Mouse (Mus musculus) olfactory bulb, adult 2 months (tissue): Measurements from ENCODE around the gene Btbd3. TPM values are rescaled to one million over a fixed set of nuclear protein-coding genes. Genes with fewer than 3 reads are reported as not detected.

Experiments used
- H3K27ac ChIP-seq: fragments of 200-500 bp; 2 replicates; pipeline ENCODE4 v1.5.1; 2012; ENCODE audit warnings: low read depth, low read length; ENCODE audit not compliant: insufficient read depth
- H3K4me1 ChIP-seq: fragments of 200-500 bp; 2 replicates; pipeline ENCODE4 v1.6.1; 2012; ENCODE audit warnings: low read length; ENCODE audit not compliant: control insufficient read depth, insufficient read depth
- H3K4me3 ChIP-seq: fragments of 200-500 bp; 2 replicates; pipeline ENCODE4 v1.5.1; 2012; ENCODE audit warnings: mild to moderate bottlenecking, low read depth, low read length, moderate library complexity; ENCODE audit not compliant: insufficient read depth
- CTCF ChIP-seq: fragments of 200-500 bp; IDR thresholded peaks from 2 replicates; pipeline ENCODE4 v1.5.1; 2012; ENCODE audit warnings: low read depth, mild to moderate bottlenecking, low read length, moderate library complexity; ENCODE audit not compliant: insufficient read depth
- POLR2A ChIP-seq: fragments of 200-500 bp; IDR thresholded peaks from 2 replicates; pipeline ENCODE4 v1.6.1; 2012; ENCODE audit warnings: mild to moderate bottlenecking, low read depth, low read length, moderate library complexity; ENCODE audit not compliant: insufficient read depth
- WGBS: fragments of 180-500 bp; shearing (Covaris S2); methylation state at CpG from one replicate; pipeline ENCODE4 v1.1.7; 2018; 5-methylcytosine and 5-hydroxymethylcytosine counted together
- polyA plus RNA-seq: library from polyadenylated mRNA; stranded (reverse); fragments of >200 nt; gene quantifications from 2 replicates; pipeline ENCODE4 v1.2.4, GENCODE M21; 2012; ENCODE audit warnings: low replicate concordance; ENCODE audit not compliant: missing spikeins, insufficient read depth, insufficient read length

Gene Btbd3
- polyA plus RNA-seq, 1 experiment: not detected

DNA sequence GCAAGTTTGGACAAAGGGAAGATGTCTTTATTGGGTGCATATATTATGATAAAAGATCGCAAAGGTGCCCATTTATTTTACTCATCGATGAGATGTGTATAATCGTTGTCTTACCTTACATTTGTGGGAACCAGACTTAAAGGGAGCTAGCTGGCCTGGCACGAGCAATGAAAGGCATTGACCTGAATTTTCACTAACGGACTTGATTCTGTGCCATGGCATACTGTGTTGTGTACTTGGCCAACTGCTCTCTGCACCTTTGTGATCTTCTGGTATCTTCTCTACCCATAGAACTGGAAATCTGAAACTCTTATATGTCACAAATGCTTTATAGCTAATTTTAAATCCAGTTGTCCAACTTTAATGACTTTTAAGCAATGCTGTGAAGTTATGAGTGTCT, 220.9 kb downstream of the Btbd3 start:
- H3K4me1 ChIP-seq: no peaks in the 10 kb centered on the region
- WGBS: 94% methylated on average over 5 of the region's 5 CpGs
- H3K27ac ChIP-seq: no peak overlapping the region
- TF ChIP-seq CTCF (no peak), POLR2A (no peak)
- H3K4me3 ChIP-seq: no peak overlapping the region

DNA sequence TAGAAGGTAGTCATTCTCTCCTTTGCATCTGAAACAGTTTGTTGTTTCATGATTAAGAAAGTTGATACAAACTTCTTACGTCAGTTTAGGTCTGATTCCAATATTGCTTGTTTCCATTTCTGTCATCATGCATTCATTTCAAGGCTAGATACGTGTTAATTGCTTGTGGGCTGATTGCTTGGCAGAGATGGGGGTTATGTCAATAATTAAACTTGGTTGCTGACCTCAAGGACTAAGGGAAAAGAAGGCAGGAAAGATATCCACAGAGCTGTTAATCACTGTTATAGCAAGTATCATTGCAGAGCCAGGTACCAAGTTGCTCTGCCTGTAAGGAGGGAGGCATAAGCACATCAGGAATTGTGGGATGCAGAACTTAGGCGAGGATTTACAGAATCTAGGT, 226.2 kb downstream of the Btbd3 start:
- no peak overlapping the region for H3K27ac ChIP-seq
- no peak overlapping the region for H3K4me3 ChIP-seq
- no peaks in the 10 kb centered on the region for H3K4me1 ChIP-seq
- 92% methylated on average over 3 of the region's 3 CpGs for WGBS
- no peak for TF ChIP-seq POLR2A
- no peak for TF ChIP-seq CTCF

- TF ChIP-seq POLR2A: no peak
- TF ChIP-seq CTCF: no peak
- Histone ChIP-seq H3K27ac (no peak overlapping the region), H3K4me1 (no peaks in the 10 kb centered on the region), H3K4me3 (no peak overlapping the region)
- 95% methylated on average over 4 of the region's 4 CpGs for WGBS
Measured at GRCm38 (mm10) chr2:138484871-138485270, 228.5 kb downstream of the Btbd3 start.

DNA sequence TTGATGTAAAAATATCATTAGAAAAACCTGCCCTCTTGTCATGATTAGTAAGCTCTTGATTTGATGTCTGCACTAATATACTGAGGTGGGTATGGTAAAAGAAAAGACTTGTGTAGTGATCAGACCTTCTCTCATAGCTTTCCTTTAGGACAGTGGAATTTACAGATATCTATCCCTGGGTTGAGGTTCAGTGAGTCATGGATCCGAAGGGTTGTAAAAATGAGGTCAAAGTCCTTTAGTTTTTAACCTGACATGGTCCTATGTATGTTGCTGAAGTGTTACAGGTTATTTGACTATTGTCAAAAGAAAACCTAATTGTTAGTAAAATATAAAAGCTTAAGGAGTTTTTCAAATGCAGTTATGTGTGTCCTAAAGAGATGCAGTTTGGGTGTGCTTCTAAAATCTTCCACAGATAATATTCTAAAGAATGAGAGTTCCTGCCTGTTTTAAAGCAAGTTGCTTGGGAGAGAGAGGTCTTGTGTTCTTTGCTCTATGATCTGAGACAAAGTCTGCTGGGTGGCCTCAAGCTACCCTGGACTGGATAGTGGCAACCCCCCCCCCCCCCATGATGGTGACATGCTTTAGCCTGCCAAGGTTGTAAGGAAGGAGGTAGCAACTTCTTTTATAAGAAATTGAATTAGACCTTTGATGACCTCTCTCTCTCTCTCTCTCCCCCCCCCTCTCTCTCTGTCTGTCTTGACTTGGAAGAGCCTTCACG, 234.5 kb downstream of the Btbd3 start:
- TF ChIP-seq CTCF (no peak), POLR2A (no peak)
- H3K27ac ChIP-seq: no peak overlapping the region
- no peak overlapping the region for H3K4me3 ChIP-seq
- H3K4me1 ChIP-seq: no peaks in the 10 kb centered on the region
- 94% methylated on average over 2 of the region's 2 CpGs for WGBS

DNA sequence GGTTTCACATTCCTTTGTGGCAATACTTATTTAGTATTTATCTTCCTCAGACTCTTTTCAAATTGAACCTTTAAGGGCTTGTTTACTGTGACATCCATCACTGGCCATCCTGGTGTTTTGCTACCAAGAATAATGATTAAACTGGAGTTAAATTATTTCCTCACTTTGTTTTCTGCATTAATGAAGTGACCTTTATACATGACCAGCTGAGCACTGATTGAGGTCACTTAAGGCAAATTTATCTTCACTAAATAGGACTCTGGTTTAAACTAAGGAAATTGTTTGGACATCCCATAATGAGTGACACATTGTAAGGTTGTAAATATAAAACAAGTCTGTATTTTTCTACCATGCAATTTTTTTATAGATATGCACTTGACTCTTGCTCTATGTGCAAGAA, 235.8 kb downstream of the Btbd3 start:
- TF ChIP-seq POLR2A (no peak), CTCF (no peak)
- Histone ChIP-seq H3K4me3 (no peak overlapping the region), H3K4me1 (no peaks in the 10 kb centered on the region), H3K27ac (no peak overlapping the region)

- 89% methylated on average over 12 of the region's 12 CpGs for WGBS
- Histone ChIP-seq H3K4me1 (no peaks in the 10 kb centered on the region), H3K27ac (no peak overlapping the region), H3K4me3 (no peak overlapping the region)
- no peak for TF ChIP-seq POLR2A
- TF ChIP-seq CTCF: no peak
Measured at GRCm38 (mm10) chr2:138503866-138504380, 247.6 kb downstream of the Btbd3 start.

DNA sequence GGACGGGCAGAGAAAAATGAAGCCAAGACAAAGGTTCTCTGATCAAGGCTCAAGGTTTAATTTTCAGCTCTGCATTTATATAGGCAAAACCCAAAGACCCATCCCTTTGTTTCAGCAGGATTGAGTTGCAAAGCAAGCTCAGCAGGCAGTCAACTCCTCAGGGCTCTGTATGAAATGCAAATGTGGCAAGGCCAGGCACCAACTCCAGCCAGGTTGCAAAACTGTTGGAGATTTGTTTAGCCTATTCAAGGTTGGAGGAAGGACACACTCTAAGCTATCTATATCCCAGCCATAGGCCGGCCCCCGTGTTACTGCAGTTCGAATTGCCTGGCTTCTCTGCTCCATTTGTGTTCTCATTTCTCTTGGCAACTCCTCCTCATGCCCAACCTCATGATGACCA, 259.2 kb downstream of the Btbd3 start:
- Histone ChIP-seq H3K27ac (no peak overlapping the region), H3K4me1 (no peaks in the 10 kb centered on the region), H3K4me3 (no peak overlapping the region)
- WGBS: 68% methylated on average over 4 of the region's 4 CpGs
- TF ChIP-seq CTCF (no peak), POLR2A (no peak)

- TF ChIP-seq CTCF (no peak), POLR2A (no peak)
- H3K4me3 ChIP-seq: no peak overlapping the region
- H3K27ac ChIP-seq: no peak overlapping the region
- H3K4me1 ChIP-seq: no peaks in the 10 kb centered on the region
- 96% methylated on average over 1 of the region's 1 CpGs for WGBS
Measured at GRCm38 (mm10) chr2:138528461-138528860, 272.1 kb downstream of the Btbd3 start.

DNA sequence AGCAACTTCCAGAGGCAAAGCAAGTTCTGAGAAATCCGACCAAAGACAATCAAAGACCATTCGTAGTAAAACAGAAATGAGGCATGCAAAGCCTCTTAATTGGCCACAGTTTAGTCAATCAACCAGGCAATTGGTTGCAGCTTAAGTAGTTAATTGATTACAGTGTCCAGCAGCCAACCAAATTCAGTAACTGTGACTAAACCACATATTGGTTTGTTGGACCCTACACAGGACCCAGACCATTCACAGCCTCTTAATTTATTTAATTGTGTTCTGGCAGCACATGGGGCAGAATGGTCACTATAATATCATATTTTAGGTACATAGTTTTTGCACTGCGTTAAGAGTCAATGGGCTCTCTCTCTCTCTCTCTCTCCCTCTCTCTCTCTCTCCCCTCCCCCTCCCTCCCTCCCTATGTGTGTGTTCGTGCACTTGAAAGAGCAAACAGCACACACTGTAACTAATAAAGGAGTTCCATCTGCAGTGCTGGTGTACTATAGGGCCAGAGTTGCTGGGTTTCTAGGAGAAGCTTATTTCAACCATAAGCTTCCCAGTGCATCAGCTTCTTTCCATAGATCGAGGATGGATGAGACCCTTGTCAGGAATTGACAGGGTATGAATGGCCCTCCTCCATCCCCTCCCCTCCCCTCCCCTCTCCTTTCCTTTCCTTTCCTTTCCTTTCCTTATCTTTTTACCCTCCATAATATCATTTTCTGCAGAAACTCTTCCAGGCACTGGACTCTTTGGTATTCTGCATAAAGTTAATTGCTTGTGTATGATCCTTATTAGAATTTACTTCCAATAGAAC, 275.0 kb downstream of the Btbd3 start:
- TF ChIP-seq POLR2A (no peak), CTCF (no peak)
- WGBS: 51% methylated on average over 5 of the region's 5 CpGs
- Histone ChIP-seq H3K4me1 (no peaks in the 10 kb centered on the region), H3K27ac (no peak overlapping the region), H3K4me3 (no peak overlapping the region)
